Mouse (Mus musculus): Measurements from ENCODE around the gene Cmss1. TPM values are rescaled to one million over a fixed set of nuclear protein-coding genes. Genes with fewer than 3 reads are reported as not detected.

Cmss1 gene
- polyA plus RNA-seq, 1 experiment from 2014 or later: 58.3 TPM

GRCm38 (mm10) chr16:57434640-57435039 is 172.0 kb downstream of the Cmss1 start:
- Histone ChIP-seq H3K36me3 (ENCODE audit: control insufficient read depth, insufficient read depth, low read length) (no peaks in the 10 kb centered on the region), H3K9me3 (ENCODE audit: control insufficient read depth, low read length) (no peaks in the 10 kb centered on the region), H3K4me3 (ENCODE audit: low read depth, low read length) (no peak overlapping the region), H3K4me2 (ENCODE audit: low read depth, severe bottlenecking) (no peak overlapping the region), H3K27me3 (ENCODE audit: control insufficient read depth, insufficient read depth, low read length) (no peaks in the 10 kb centered on the region), H3K27ac (replicated peaks; ENCODE audit: low read depth, low read length) (no peak overlapping the region), H3K9ac (ENCODE audit: low read length) (no peak overlapping the region), H3K4me1 (ENCODE audit: control insufficient read depth, insufficient read depth, low read length) (peaks cover 9% of the 10 kb centered on the region)
- whole genome bisulfite sequencing: 66% methylated on average over 3 of the region's 3 CpGs
- no peak for ATAC-seq (ENCODE audit: insufficient number of reproducible peaks, low FRiP score, low TSS enrichment, low read depth)
- no peak for DNase-seq (ENCODE audit: low spot score)

- Histone ChIP-seq H3K27ac (replicated peaks; ENCODE audit: low read depth, low read length) (no peak overlapping the region), H3K9me3 (ENCODE audit: control insufficient read depth, low read length) (no peaks in the 10 kb centered on the region), H3K27me3 (ENCODE audit: control insufficient read depth, insufficient read depth, low read length) (no peaks in the 10 kb centered on the region), H3K36me3 (ENCODE audit: control insufficient read depth, insufficient read depth, low read length) (no peaks in the 10 kb centered on the region), H3K9ac (ENCODE audit: low read length) (no peak overlapping the region), H3K4me1 (ENCODE audit: control insufficient read depth, insufficient read depth, low read length) (peaks cover 9% of the 10 kb centered on the region), H3K4me2 (ENCODE audit: low read depth, severe bottlenecking) (no peak overlapping the region), H3K4me3 (ENCODE audit: low read depth, low read length) (no peak overlapping the region)
- DNase-seq (ENCODE audit: low spot score) (no peak), ATAC-seq (ENCODE audit: insufficient number of reproducible peaks, low FRiP score, low TSS enrichment, low read depth) (no peak)
- 89% methylated on average over 6 of the region's 6 CpGs for WGBS
Observed at GRCm38 (mm10) chr16:57433671-57434070, 173.0 kb downstream of the Cmss1 start.

GRCm38 (mm10) chr16:57433173-57433572 is 173.5 kb downstream of the Cmss1 start:
- 76% methylated on average over 4 of the region's 4 CpGs for WGBS
- ATAC-seq (ENCODE audit: insufficient number of reproducible peaks, low FRiP score, low TSS enrichment, low read depth) (no peak), DNase-seq (ENCODE audit: low spot score) (no peak)
- Histone ChIP-seq H3K27ac (replicated peaks; ENCODE audit: low read depth, low read length) (no peak overlapping the region), H3K36me3 (ENCODE audit: control insufficient read depth, insufficient read depth, low read length) (no peaks in the 10 kb centered on the region), H3K4me1 (ENCODE audit: control insufficient read depth, insufficient read depth, low read length) (peaks cover 4% of the 10 kb centered on the region), H3K9me3 (ENCODE audit: control insufficient read depth, low read length) (no peaks in the 10 kb centered on the region), H3K4me3 (ENCODE audit: low read depth, low read length) (no peak overlapping the region), H3K27me3 (ENCODE audit: control insufficient read depth, insufficient read depth, low read length) (no peaks in the 10 kb centered on the region), H3K4me2 (ENCODE audit: low read depth, severe bottlenecking) (no peak overlapping the region), H3K9ac (ENCODE audit: low read length) (no peak overlapping the region)

GRCm38 (mm10) chr16:57431294-57431693 is 175.4 kb downstream of the Cmss1 start:
- DNase-seq (ENCODE audit: low spot score): no peak
- Histone ChIP-seq H3K27ac (replicated peaks; ENCODE audit: low read depth, low read length) (no peak overlapping the region), H3K36me3 (ENCODE audit: control insufficient read depth, insufficient read depth, low read length) (no peaks in the 10 kb centered on the region), H3K4me1 (ENCODE audit: control insufficient read depth, insufficient read depth, low read length) (no peaks in the 10 kb centered on the region), H3K27me3 (ENCODE audit: control insufficient read depth, insufficient read depth, low read length) (no peaks in the 10 kb centered on the region), H3K4me2 (ENCODE audit: low read depth, severe bottlenecking) (no peak overlapping the region), H3K9me3 (ENCODE audit: control insufficient read depth, low read length) (no peaks in the 10 kb centered on the region), H3K4me3 (ENCODE audit: low read depth, low read length) (no peak overlapping the region), H3K9ac (ENCODE audit: low read length) (no peak overlapping the region)
- ATAC-seq (ENCODE audit: insufficient number of reproducible peaks, low FRiP score, low TSS enrichment, low read depth): no peak
- 87% methylated on average over 3 of the region's 3 CpGs for WGBS

GRCm38 (mm10) chr16:57428977-57429376 is 177.7 kb downstream of the Cmss1 start:
- H3K4me1 ChIP-seq (ENCODE audit: control insufficient read depth, insufficient read depth, low read length): no peaks in the 10 kb centered on the region
- H3K9me3 ChIP-seq (ENCODE audit: control insufficient read depth, low read length): no peaks in the 10 kb centered on the region
- no peaks in the 10 kb centered on the region for H3K36me3 ChIP-seq (ENCODE audit: control insufficient read depth, insufficient read depth, low read length)
- H3K4me3 ChIP-seq (ENCODE audit: low read depth, low read length): no peak overlapping the region
- DNase-seq (ENCODE audit: low spot score) (no peak), ATAC-seq (ENCODE audit: insufficient number of reproducible peaks, low FRiP score, low TSS enrichment, low read depth) (no peak)
- 80% methylated on average over 5 of the region's 5 CpGs for WGBS
- no peak overlapping the region for H3K9ac ChIP-seq (ENCODE audit: low read length)
- H3K27me3 ChIP-seq (ENCODE audit: control insufficient read depth, insufficient read depth, low read length): no peaks in the 10 kb centered on the region
- H3K27ac ChIP-seq (replicated peaks; ENCODE audit: low read depth, low read length): no peak overlapping the region
- H3K4me2 ChIP-seq (ENCODE audit: low read depth, severe bottlenecking): no peak overlapping the region

GRCm38 (mm10) chr16:57427516-57428285 is 179.0 kb downstream of the Cmss1 start:
- no peak for DNase-seq (ENCODE audit: low spot score)

GRCm38 (mm10) chr16:57426680-57427079 is 180.0 kb downstream of the Cmss1 start:
- H3K27ac ChIP-seq (replicated peaks; ENCODE audit: low read depth, low read length): no peak overlapping the region
- H3K4me3 ChIP-seq (ENCODE audit: low read depth, low read length): no peak overlapping the region
- ATAC-seq (ENCODE audit: insufficient number of reproducible peaks, low FRiP score, low TSS enrichment, low read depth) (no peak), DNase-seq (ENCODE audit: low spot score) (no peak)
- H3K4me2 ChIP-seq (ENCODE audit: low read depth, severe bottlenecking): no peak overlapping the region
- peaks cover 9% of the 10 kb centered on the region for H3K4me1 ChIP-seq (ENCODE audit: control insufficient read depth, insufficient read depth, low read length)
- WGBS: 72% methylated on average over 10 of the region's 10 CpGs
- no peaks in the 10 kb centered on the region for H3K27me3 ChIP-seq (ENCODE audit: control insufficient read depth, insufficient read depth, low read length)
- H3K36me3 ChIP-seq (ENCODE audit: control insufficient read depth, insufficient read depth, low read length): no peaks in the 10 kb centered on the region
- no peaks in the 10 kb centered on the region for H3K9me3 ChIP-seq (ENCODE audit: control insufficient read depth, low read length)
- no peak overlapping the region for H3K9ac ChIP-seq (ENCODE audit: low read length)

More at GRCm38 (mm10) chr16:57427516-57428285, 179.0 kb downstream of the Cmss1 start:
- no peak overlapping the region for H3K4me2 ChIP-seq (ENCODE audit: low read depth, severe bottlenecking)
- H3K36me3 ChIP-seq (ENCODE audit: control insufficient read depth, insufficient read depth, low read length): no peaks in the 10 kb centered on the region
- no peaks in the 10 kb centered on the region for H3K9me3 ChIP-seq (ENCODE audit: control insufficient read depth, low read length)
- 72% methylated on average over 7 of the region's 7 CpGs for WGBS
- no peak overlapping the region for H3K9ac ChIP-seq (ENCODE audit: low read length)
- no peaks in the 10 kb centered on the region for H3K27me3 ChIP-seq (ENCODE audit: control insufficient read depth, insufficient read depth, low read length)
- H3K4me3 ChIP-seq (ENCODE audit: low read depth, low read length): no peak overlapping the region
- no peak for ATAC-seq (ENCODE audit: insufficient number of reproducible peaks, low FRiP score, low TSS enrichment, low read depth)
- H3K4me1 ChIP-seq (ENCODE audit: control insufficient read depth, insufficient read depth, low read length): peaks cover 4% of the 10 kb centered on the region
- no peak overlapping the region for H3K27ac ChIP-seq (replicated peaks; ENCODE audit: low read depth, low read length)

GRCm38 (mm10) chr16:57423001-57423800 is 183.5 kb downstream of the Cmss1 start:
- Histone ChIP-seq H3K36me3 (ENCODE audit: control insufficient read depth, insufficient read depth, low read length) (no peaks in the 10 kb centered on the region), H3K9me3 (ENCODE audit: control insufficient read depth, low read length) (no peaks in the 10 kb centered on the region), H3K4me2 (ENCODE audit: low read depth, severe bottlenecking) (no peak overlapping the region), H3K27ac (replicated peaks; ENCODE audit: low read depth, low read length) (no peak overlapping the region), H3K9ac (ENCODE audit: low read length) (no peak overlapping the region), H3K4me1 (ENCODE audit: control insufficient read depth, insufficient read depth, low read length) (peaks cover 15% of the 10 kb centered on the region), H3K4me3 (ENCODE audit: low read depth, low read length) (no peak overlapping the region), H3K27me3 (ENCODE audit: control insufficient read depth, insufficient read depth, low read length) (no peaks in the 10 kb centered on the region)
- DNase-seq (ENCODE audit: low spot score) (no peak), ATAC-seq (ENCODE audit: insufficient number of reproducible peaks, low FRiP score, low TSS enrichment, low read depth) (no peak)
- 58% methylated on average over 6 of the region's 6 CpGs for WGBS

All from limb, embryonic 11.5 days (tissue).